Mouse (Mus musculus) thymus, postnatal 36 days (tissue): ENCODE measurements around the gene Tspan5.

Experiments
- DNase-seq, 2 experiments: peaks; one replicate each; pipeline ENCODE4 v3.0.0; 2022; ENCODE audit warnings: mixed read lengths in 2 of 2

Gene Tspan5

GRCm38 (mm10) chr3:138852982-138853689 is 111.1 kb downstream of the Tspan5 start:
- DNase-seq, result no peak

GRCm38 (mm10) chr3:138853996-138854836 is 112.2 kb downstream of the Tspan5 start:
- DNase-seq, result no peak

GRCm38 (mm10) chr3:138855387-138855786 is 113.4 kb downstream of the Tspan5 start:
- DNase-seq, result no peak

- no peak for DNase-seq
Observed at GRCm38 (mm10) chr3:138856946-138857345, 115.0 kb downstream of the Tspan5 start.

GRCm38 (mm10) chr3:138857805-138858546 is 116.0 kb downstream of the Tspan5 start:
- no peak for DNase-seq

- no peak for DNase-seq
Observed at GRCm38 (mm10) chr3:138858649-138859048, 116.7 kb downstream of the Tspan5 start.

GRCm38 (mm10) chr3:138859166-138859565 is 117.2 kb downstream of the Tspan5 start:
- DNase-seq, result peak in 1 of 2 experiments; percentile 29

GRCm38 (mm10) chr3:138859666-138860065 is 117.7 kb downstream of the Tspan5 start:
- no peak for DNase-seq

- no peak for DNase-seq
Observed at GRCm38 (mm10) chr3:138860257-138860760, 118.3 kb downstream of the Tspan5 start.

GRCm38 (mm10) chr3:138861032-138861431 is 119.0 kb downstream of the Tspan5 start:
- DNase-seq, result no peak

GRCm38 (mm10) chr3:138861589-138861988 is 119.6 kb downstream of the Tspan5 start:
- DNase-seq, result no peak

- no peak for DNase-seq
Observed at GRCm38 (mm10) chr3:138864166-138864648, 122.2 kb downstream of the Tspan5 start.

- DNase-seq, result no peak
Observed at GRCm38 (mm10) chr3:138865271-138865670, 123.3 kb downstream of the Tspan5 start.

GRCm38 (mm10) chr3:138867149-138867848 is 125.3 kb downstream of the Tspan5 start:
- no peak for DNase-seq

- no peak for DNase-seq
Observed at GRCm38 (mm10) chr3:138868409-138868808, 126.4 kb downstream of the Tspan5 start.

GRCm38 (mm10) chr3:138875282-138875681 is 133.3 kb downstream of the Tspan5 start:
- DNase-seq, result no peak

GRCm38 (mm10) chr3:138875936-138876335 is 133.9 kb downstream of the Tspan5 start:
- DNase-seq, result peak; percentile 50 to 67

GRCm38 (mm10) chr3:138876418-138876817 is 134.4 kb downstream of the Tspan5 start:
- DNase-seq, result no peak

- peak; percentile 77 to 87 for DNase-seq
Observed at GRCm38 (mm10) chr3:138876931-138877361, 135.0 kb downstream of the Tspan5 start.

- peak in 1 of 2 experiments; percentile 33 for DNase-seq
Observed at GRCm38 (mm10) chr3:138877741-138878140, 135.7 kb downstream of the Tspan5 start.

GRCm38 (mm10) chr3:138880999-138881724 is 139.2 kb downstream of the Tspan5 start:
- DNase-seq, result no peak
